Mouse (Mus musculus): ENCODE measurements around the gene Pmis2. TPM values are rescaled to one million over a fixed set of nuclear protein-coding genes. Genes with fewer than 3 reads are reported as not detected.

Pmis2 gene
- polyA plus RNA-seq, 1 experiment from 2014 or later = not detected

- H3K4me3 ChIP-seq = no peak overlapping the region
- no peak for ATAC-seq (ENCODE audit: extremely low read depth, insufficient number of reproducible peaks, low FRiP score, low TSS enrichment)
- H3K36me3 ChIP-seq = no peaks in the 10 kb centered on the region
- no peak overlapping the region for H3K4me2 ChIP-seq
- H3K4me1 ChIP-seq = no peaks in the 10 kb centered on the region
- peaks cover 6% of the 10 kb centered on the region; the same call in 1 of the 2 replicates for H3K27me3 ChIP-seq (replicated peaks)
- no peak overlapping the region for H3K27ac ChIP-seq (replicated peaks)
- 35% methylated on average over 5 of the region's 5 CpGs for WGBS
- no peak overlapping the region for H3K9ac ChIP-seq
- H3K9me3 ChIP-seq = peaks cover 2% of the 10 kb centered on the region; the same call in 1 of the 2 replicates
Measured at GRCm38 (mm10) chr7:30681897-30682296, 10.5 kb upstream of the Pmis2 start.

- 50% methylated on average over 5 of the region's 5 CpGs for WGBS
- H3K27me3 ChIP-seq (replicated peaks) = 0 out of 2 replicates have a peak, but pooled peaks cover 3% of the 10 kb centered on the region
- H3K4me2 ChIP-seq = no peak overlapping the region
- H3K36me3 ChIP-seq = no peaks in the 10 kb centered on the region
- no peak overlapping the region for H3K27ac ChIP-seq (replicated peaks)
- H3K4me1 ChIP-seq = no peaks in the 10 kb centered on the region
- H3K4me3 ChIP-seq = no peak overlapping the region
- ATAC-seq (ENCODE audit: extremely low read depth, insufficient number of reproducible peaks, low FRiP score, low TSS enrichment) = no peak
- H3K9ac ChIP-seq = no peak overlapping the region
- H3K9me3 ChIP-seq = peaks cover 2% of the 10 kb centered on the region; the same call in 1 of the 2 replicates
Measured at GRCm38 (mm10) chr7:30678263-30678975, 7.0 kb upstream of the Pmis2 start.

GRCm38 (mm10) chr7:30669229-30669628 lies 2.2 kb downstream of the Pmis2 start:
- peaks cover 9% of the 10 kb centered on the region for H3K27me3 ChIP-seq (replicated peaks)
- no peaks in the 10 kb centered on the region for H3K36me3 ChIP-seq
- H3K4me3 ChIP-seq = no peak overlapping the region
- no peaks in the 10 kb centered on the region for H3K9me3 ChIP-seq
- WGBS = 30% methylated on average over 3 of the region's 3 CpGs
- H3K4me2 ChIP-seq = no peak overlapping the region
- H3K9ac ChIP-seq = no peak overlapping the region
- H3K4me1 ChIP-seq = peaks cover 9% of the 10 kb centered on the region
- H3K27ac ChIP-seq (replicated peaks) = no peak overlapping the region
- no peak for ATAC-seq (ENCODE audit: extremely low read depth, insufficient number of reproducible peaks, low FRiP score, low TSS enrichment)

- peak overlapping the region; percentile 92 for H3K4me2 ChIP-seq
- H3K4me3 ChIP-seq = peak overlapping the region; percentile 83
- H3K36me3 ChIP-seq = peaks cover 24% of the 10 kb centered on the region
- WGBS = 3% methylated on average over 11 of the region's 11 CpGs
- peak overlapping the region; percentile 38 for H3K27ac ChIP-seq (replicated peaks)
- ATAC-seq (ENCODE audit: extremely low read depth, insufficient number of reproducible peaks, low FRiP score, low TSS enrichment) = no peak; the same call in 1 of the 2 replicates
- H3K9me3 ChIP-seq = no peaks in the 10 kb centered on the region
- peak overlapping the region; percentile 94 for H3K9ac ChIP-seq
- H3K27me3 ChIP-seq (replicated peaks) = peaks cover 7% of the 10 kb centered on the region
- peaks cover 13% of the 10 kb centered on the region for H3K4me1 ChIP-seq
Measured at GRCm38 (mm10) chr7:30665321-30665720, 6.1 kb downstream of the Pmis2 start.

- under 1% methylated on average over 34 of the region's 34 CpGs for WGBS
- Histone ChIP-seq H3K27me3 (replicated peaks) (peaks cover 7% of the 10 kb centered on the region), H3K36me3 (peaks cover 31% of the 10 kb centered on the region), H3K9ac (peak within 1 kb of the TSS; percentile 94), H3K4me2 (peak within 1 kb of the TSS; percentile 92), H3K9me3 (no peaks in the 10 kb centered on the region), H3K4me3 (peak within 1 kb of the TSS; percentile 83), H3K4me1 (peaks cover 13% of the 10 kb centered on the region), H3K27ac (replicated peaks) (peak within 1 kb of the TSS; percentile 38)
- peak; percentile 86 for ATAC-seq (ENCODE audit: extremely low read depth, insufficient number of reproducible peaks, low FRiP score, low TSS enrichment)
Measured at GRCm38 (mm10) chr7:30664529-30665200, 6.7 kb downstream of the Pmis2 start, which contains the start of gene Haus5. TSS of gene Haus5 (minus strand) at chr7:30664994.

GRCm38 (mm10) chr7:30649591-30650540 lies 21.5 kb downstream of the Pmis2 start, which contains the start of gene Rbm42:
TSS of gene Rbm42 (minus strand) at chr7:30650317.
- Histone ChIP-seq H3K4me3 (peak within 1 kb of the TSS; percentile 97), H3K9ac (peak within 1 kb of the TSS; percentile 98), H3K27ac (replicated peaks) (peak within 1 kb of the TSS; percentile 58), H3K36me3 (peaks cover 72% of the 10 kb centered on the region), H3K4me1 (peaks cover 14% of the 10 kb centered on the region), H3K4me2 (peak within 1 kb of the TSS; percentile 99), H3K27me3 (replicated peaks) (no peaks in the 10 kb centered on the region), H3K9me3 (no peaks in the 10 kb centered on the region)
- 1% methylated on average over 59 of the region's 59 CpGs for WGBS
- ATAC-seq (ENCODE audit: extremely low read depth, insufficient number of reproducible peaks, low FRiP score, low TSS enrichment) = peak; percentile 98

- Histone ChIP-seq H3K27me3 (replicated peaks) (peaks cover 27% of the 10 kb centered on the region), H3K4me2 (no peak overlapping the region), H3K9me3 (no peaks in the 10 kb centered on the region), H3K36me3 (peaks cover 45% of the 10 kb centered on the region), H3K9ac (0 out of 2 replicates have a peak overlapping the region, but pooled peaks have one; percentile 21), H3K4me1 (peaks cover 32% of the 10 kb centered on the region), H3K4me3 (no peak overlapping the region), H3K27ac (replicated peaks) (0 out of 2 replicates have a peak overlapping the region, but pooled peaks have one; percentile 45)
- ATAC-seq (ENCODE audit: extremely low read depth, insufficient number of reproducible peaks, low FRiP score, low TSS enrichment) = no peak
- WGBS = 10% methylated on average over 4 of the region's 4 CpGs
Measured at GRCm38 (mm10) chr7:30639083-30639482, 32.3 kb downstream of the Pmis2 start.

GRCm38 (mm10) chr7:30636395-30636794 lies 35.0 kb downstream of the Pmis2 start:
- ATAC-seq (ENCODE audit: extremely low read depth, insufficient number of reproducible peaks, low FRiP score, low TSS enrichment) = no peak
- WGBS = 15% methylated on average over 11 of the region's 11 CpGs
- peak overlapping the region; percentile 27; the same call in 1 of the 2 replicates for H3K4me2 ChIP-seq
- H3K36me3 ChIP-seq = peaks cover 18% of the 10 kb centered on the region
- no peak overlapping the region for H3K27ac ChIP-seq (replicated peaks)
- H3K27me3 ChIP-seq (replicated peaks) = peaks cover 52% of the 10 kb centered on the region
- no peaks in the 10 kb centered on the region for H3K9me3 ChIP-seq
- no peak overlapping the region for H3K9ac ChIP-seq
- no peak overlapping the region for H3K4me3 ChIP-seq
- H3K4me1 ChIP-seq = peaks cover 32% of the 10 kb centered on the region

- peak within 1 kb of the TSS; percentile 61 for H3K9ac ChIP-seq
- 7% methylated on average over 5 of the region's 5 CpGs for WGBS
Measured at GRCm38 (mm10) chr7:30635752-30636151, 35.7 kb downstream of the Pmis2 start, which contains the start of gene Etv2. TSS of gene Etv2 (minus strand) at chr7:30635852.

GRCm38 (mm10) chr7:30634621-30635020 lies 36.8 kb downstream of the Pmis2 start:
- WGBS = 1% methylated on average over 20 of the region's 20 CpGs
- H3K36me3 ChIP-seq = no peaks in the 10 kb centered on the region
- no peak overlapping the region for H3K27ac ChIP-seq (replicated peaks)
- peaks cover 70% of the 10 kb centered on the region for H3K27me3 ChIP-seq (replicated peaks)
- peak overlapping the region; percentile 39 for H3K4me3 ChIP-seq
- peak overlapping the region; percentile 60 for H3K4me2 ChIP-seq
- ATAC-seq (ENCODE audit: extremely low read depth, insufficient number of reproducible peaks, low FRiP score, low TSS enrichment) = no peak
- H3K9me3 ChIP-seq = no peaks in the 10 kb centered on the region
- peak overlapping the region; percentile 61 for H3K9ac ChIP-seq
- H3K4me1 ChIP-seq = peaks cover 28% of the 10 kb centered on the region

More at GRCm38 (mm10) chr7:30635752-30636151, 35.7 kb downstream of the Pmis2 start, which contains the start of gene Etv2:
- Histone ChIP-seq H3K4me3 (peak within 1 kb of the TSS; percentile 39), H3K27ac (replicated peaks) (no peak within 1 kb of the TSS), H3K4me1 (peaks cover 32% of the 10 kb centered on the region), H3K36me3 (peaks cover 11% of the 10 kb centered on the region), H3K9me3 (no peaks in the 10 kb centered on the region), H3K27me3 (replicated peaks) (peaks cover 59% of the 10 kb centered on the region), H3K4me2 (peak within 1 kb of the TSS; percentile 60)
- no peak for ATAC-seq (ENCODE audit: extremely low read depth, insufficient number of reproducible peaks, low FRiP score, low TSS enrichment)
